Mouse (Mus musculus) T-helper 2 cell (primary cell): Measurements from ENCODE around the gene Rela.
"Not testable (repeated sequence)": the region's sequence is repeated elsewhere in the genome, so short reads cannot be mapped to it uniquely, and the experiment has no call there.

Experiments used
- in situ Hi-C: fragments of 300-600 bp; cut with MboI, MseI; formaldehyde crosslinking; loops from one replicate; pipeline ENCODE4 v1.15.1; 2025; ENCODE audit warnings: high pct_unique_total_duplicates

Rela gene

DNA sequence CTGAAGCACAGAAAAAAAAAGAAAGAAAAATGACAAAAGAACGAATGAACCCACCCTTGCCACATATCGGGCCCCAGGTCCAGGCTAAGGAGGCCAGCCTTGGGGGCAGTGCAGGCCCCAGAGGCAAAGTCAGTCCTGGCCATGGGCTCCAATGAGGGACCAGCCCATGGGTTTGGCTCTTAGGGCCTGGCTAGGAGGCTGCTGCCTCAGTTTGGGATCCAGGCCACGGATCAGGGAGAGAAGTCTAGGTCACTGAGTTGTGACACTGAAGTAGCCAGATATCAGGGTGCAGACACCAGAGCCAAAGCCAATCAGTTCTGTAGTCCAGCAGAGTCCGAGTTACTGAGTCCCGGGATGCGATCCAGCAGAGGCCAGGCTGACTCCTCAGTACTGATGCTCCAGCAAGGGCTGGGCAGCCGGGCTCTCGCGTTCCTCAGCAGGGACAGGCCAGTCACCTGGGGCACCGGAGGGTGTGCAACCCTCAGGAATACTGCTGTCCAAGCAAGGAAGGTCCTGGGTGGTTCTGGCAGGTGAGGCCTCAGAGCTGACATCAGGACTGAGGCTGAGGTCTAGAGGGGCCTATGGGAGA, 27.5 kb downstream of the Rela start:
- in situ Hi-C loops, result loop anchor here (5.0 to 10.0 kb wide), 2 partner anchors 38 to 60 kb away; partner anchors contain the start of genes Ehbp1l1, Fam89b and Kcnk7

- in situ Hi-C loops, result loop anchor here (5.0 to 10.0 kb wide), 2 partner anchors 37 to 59 kb away; partner anchors contain the start of genes Ehbp1l1, Fam89b and Kcnk7
These were observed 28.2 kb downstream of the Rela start for GRCm38 (mm10) chr19:5665465-5665864.

DNA sequence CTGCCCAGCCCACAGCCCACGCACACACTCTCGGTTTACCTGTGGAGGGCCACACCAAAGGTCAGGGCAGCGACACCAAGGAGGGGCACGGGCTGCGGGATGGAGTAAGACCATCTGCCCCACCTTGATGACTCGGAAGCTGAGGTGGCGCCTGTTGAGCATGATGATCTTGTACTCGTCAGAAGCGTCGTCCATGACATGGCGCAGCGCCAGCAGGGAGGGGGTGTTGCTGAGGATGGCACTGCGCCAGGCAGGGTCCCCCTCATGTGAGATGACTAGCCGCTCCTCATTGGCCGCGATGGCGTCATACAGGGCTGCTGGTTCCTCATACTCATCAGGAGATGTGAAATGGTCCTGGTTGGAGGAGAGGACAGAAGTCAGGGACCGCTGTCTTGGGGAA, 29.1 kb downstream of the Rela start:
- in situ Hi-C loops, result loop anchor here (5.0 to 10.0 kb wide), 2 partner anchors 36 to 58 kb away; partner anchors contain the start of genes Ehbp1l1, Fam89b and Kcnk7

DNA sequence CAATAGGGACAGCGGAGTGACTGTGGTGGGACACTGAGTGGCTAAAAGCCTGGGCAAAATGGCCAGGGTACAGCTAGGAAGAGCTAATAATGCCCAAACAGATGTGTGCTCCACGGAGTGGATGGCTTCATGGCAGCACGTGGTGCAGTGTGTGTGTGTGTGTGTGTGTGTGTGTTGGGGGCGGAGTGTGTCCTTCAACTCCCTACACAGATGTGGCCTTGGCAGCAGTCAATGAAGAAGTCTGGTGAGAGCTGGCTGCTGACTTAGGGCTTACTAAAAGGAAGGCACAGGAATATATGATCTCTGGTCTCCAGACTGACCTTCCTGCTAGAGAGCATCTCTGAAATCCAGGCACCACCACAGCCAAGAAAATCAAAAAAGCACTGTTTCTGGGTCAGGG, 31.1 kb downstream of the Rela start:
- in situ Hi-C loops, result loop anchor here (5.0 to 10.0 kb wide), 2 partner anchors 34 to 56 kb away; partner anchors contain the start of genes Ehbp1l1, Fam89b and Kcnk7

DNA sequence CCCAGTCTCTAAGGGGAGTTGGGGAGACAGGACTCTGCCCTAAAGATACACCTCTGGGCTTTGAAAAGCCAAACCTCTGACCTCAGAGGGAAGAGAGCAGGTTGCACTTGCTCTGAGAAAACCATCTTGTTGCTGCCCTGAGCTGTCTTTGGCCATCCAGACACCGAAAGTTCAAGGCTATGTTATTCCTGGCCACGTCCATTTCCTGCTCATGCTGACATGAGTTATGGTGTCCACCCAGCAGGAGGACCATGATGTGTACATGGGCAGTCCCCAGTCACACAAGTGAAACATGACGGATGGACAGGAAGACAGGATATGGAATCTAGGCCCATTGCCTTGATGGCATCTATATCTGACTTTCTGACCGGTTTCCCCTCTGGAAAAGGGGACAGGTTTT, 43.1 kb downstream of the Rela start:
- in situ Hi-C loops, result no loop called here

- in situ Hi-C loops, result no loop called here
These were observed 47.0 kb downstream of the Rela start for GRCm38 (mm10) chr19:5684236-5684635.

DNA sequence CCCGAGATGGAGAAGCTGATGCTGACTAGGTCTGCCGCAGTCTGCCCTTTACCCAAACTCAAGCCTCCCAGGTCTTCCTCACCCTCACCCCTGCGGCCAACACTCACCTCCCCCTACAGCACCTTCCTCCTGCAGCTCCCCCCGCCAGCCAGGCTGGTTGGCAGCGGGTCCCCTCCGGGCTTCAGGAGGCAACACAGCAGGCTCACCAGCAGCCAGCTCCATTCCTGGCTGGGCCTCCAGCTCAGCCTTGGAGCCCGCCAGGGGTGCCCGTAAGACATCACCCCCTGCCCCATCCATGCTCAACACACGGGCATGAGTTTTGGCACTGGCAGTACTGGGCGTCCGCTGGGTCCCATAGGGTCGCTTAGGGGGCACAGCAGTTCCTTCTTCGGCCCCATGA, 47.7 kb downstream of the Rela start:
- in situ Hi-C loops, result no loop called here

GRCm38 (mm10) chr19:5685431-5685830, 48.1 kb downstream of the Rela start:
- in situ Hi-C loops, result no loop called here

DNA sequence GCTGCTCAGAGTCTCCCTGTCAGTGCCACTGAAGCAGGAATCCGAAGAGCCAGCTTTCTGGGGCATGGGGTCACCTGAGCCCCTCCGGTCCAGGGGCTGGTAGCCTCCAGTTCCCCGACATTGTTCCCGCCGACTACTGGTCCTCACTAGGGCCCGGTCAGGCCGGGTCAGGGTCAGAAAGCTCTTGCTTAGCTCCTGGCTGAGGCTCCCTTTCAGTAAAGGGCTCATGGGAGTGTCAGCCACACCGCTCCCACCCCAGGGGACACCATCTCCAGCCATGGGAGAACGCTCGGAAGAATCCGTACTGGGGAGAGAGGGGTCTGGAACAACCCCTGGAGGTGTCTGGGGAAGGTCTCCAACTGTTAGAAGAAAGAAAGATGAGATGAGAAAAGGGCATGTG, 48.6 kb downstream of the Rela start:
- in situ Hi-C loops, result no loop called here

- in situ Hi-C loops, result no loop called here
These were observed 49.2 kb downstream of the Rela start for GRCm38 (mm10) chr19:5686437-5686836.

GRCm38 (mm10) chr19:5686954-5687353, 49.7 kb downstream of the Rela start:
- in situ Hi-C loops, result not testable (repeated sequence)

GRCm38 (mm10) chr19:5687738-5688137, 50.5 kb downstream of the Rela start:
- in situ Hi-C loops, result no loop called here

GRCm38 (mm10) chr19:5688200-5689087, 51.2 kb downstream of the Rela start, which contains the start of the genes Map3k11 and Pcnx3:
Gene Map3k11, plus strand, starts transcription at chr19:5688742.
Gene Pcnx3, minus strand, starts transcription at chr19:5688908.
- in situ Hi-C loops, result no loop called here

- in situ Hi-C loops, result no loop called here
These were observed 51.8 kb downstream of the Rela start for GRCm38 (mm10) chr19:5689088-5689428.

DNA sequence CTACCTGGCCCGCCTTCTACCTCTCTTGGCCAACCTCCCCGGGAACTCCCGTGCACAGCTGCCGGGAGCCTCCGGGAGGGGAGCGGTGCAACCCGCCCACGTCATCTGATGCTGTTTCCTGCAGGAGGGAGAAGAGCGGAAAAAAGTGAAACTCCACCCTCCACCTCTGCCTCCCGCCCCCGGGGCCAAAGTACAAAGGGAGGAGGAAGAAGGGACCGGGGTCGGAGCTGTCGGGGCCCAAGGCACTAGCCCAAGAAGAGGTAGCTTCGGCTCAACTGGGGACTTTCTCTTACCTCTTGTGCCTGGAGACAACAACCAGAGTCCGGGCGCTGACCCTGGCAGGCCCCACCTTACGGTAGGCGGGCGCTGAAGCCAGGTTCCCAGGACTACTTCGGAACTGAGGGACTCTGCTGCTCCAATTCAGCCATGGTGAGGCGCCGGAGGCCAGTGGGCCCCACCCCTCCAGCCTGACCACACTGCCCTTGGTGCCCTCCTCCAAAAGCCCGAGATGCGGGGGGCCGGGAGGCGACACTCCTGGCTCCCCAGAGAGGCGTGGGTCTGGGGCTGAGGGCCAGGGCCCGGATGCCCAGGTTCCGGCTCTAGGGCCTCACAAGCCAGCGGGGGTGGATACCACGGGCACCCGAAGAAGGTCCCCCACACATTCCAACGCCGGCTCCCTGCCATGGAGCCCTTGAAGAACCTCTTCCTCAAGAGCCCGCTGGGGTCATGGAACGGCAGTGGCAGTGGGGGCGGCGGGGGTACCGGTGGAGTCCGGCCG, 52.5 kb downstream of the Rela start:
- in situ Hi-C loops, result no loop called here

DNA sequence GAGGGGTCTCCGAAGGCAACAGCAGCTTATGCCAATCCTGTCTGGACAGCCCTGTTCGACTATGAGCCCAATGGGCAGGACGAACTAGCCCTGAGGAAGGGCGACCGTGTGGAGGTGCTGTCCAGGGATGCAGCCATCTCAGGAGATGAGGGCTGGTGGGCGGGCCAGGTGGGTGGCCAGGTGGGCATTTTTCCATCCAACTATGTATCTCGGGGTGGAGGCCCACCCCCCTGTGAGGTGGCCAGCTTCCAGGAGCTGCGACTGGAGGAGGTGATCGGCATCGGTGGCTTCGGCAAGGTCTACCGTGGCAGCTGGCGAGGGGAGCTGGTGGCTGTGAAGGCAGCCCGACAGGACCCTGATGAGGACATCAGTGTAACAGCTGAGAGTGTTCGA, 53.1 kb downstream of the Rela start:
- in situ Hi-C loops, result no loop called here

DNA sequence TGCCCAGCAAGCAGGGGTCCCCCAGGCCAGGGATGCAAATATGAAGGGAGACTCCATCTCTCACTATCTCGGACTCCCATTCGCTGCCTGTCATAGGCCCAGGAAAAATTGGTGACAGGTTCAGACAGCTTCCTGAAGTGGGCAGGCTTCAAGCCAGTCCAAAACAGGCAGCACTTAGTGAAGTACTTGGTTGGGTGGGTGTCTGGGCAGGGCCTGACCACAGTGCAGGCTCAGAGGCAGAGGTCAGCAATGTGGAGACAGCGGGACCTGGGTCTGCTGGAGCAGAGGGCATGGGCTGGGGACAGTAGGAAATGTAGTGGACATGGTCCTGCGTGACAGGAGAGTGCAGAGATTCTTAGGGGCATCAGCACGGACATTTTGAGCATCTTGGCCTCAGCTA, 54.3 kb downstream of the Rela start:
- in situ Hi-C loops, result no loop called here

DNA sequence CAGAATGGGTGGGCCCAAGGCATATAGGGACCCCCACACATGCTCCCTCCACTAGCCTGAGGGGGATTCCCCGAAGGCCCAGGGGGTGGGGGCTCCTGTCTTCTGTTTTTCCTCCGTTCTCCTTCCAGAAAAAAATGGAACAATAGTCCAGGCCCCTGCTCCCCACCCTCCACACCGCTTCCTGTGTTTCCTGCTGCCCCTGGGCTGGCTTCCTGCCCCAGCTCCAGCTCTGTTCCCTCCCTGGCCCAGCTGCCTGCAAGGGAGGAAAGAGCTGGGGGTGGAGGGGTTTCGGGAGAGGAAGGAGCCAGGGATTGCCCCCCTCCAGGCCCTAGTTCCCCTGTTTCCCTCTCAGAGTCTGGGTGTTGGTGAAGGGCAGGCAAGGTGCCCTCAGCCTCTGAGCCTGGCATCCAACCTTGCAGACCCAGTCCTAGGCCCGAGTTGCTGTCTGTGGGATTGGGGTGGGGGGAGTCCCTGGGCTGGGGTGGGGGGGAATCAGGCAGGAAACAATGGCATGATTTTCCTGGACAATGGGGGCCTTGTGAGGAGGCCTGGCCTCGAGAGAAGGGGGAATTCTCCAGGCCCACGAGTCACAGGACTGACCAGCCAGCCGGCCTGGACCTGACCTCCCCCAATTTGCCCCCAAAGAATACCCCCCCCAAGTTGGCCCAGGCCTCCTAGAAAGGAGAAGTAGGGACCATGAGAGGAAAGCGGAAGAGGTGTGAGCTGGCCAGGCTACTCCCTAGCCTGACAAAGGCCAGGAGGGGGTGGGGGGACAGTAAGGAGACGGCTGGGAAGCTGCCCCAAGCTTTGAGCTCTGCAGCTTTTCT, 55.0 kb downstream of the Rela start:
- in situ Hi-C loops, result no loop called here

GRCm38 (mm10) chr19:5692913-5693396, 55.7 kb downstream of the Rela start:
- in situ Hi-C loops, result no loop called here

DNA sequence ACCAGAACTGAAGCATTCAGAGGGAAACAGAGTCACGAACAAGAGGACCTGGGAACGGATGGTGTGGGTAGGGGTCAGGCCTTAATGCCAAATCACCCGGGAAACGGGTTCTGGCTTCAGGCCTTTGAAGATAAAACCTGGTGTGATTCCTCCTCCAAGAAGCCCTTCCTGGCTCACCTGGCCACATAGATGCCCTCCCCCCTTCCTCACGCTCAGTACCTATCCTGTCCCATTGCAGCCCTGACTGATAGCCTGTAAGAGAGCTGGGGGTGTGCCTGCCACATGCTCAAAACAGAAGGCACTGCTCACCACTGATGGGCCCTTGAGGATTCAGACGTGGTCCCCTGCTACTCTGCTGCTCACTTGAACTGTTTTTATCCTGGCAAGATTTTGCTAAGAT, 56.5 kb downstream of the Rela start:
- in situ Hi-C loops, result no loop called here
